Mouse (Mus musculus) adrenal gland, postnatal 25 days (tissue): ENCODE measurements at regions not wholly inside any gene's neighbourhood (a gene's known extent, or its start where the extent isn't known, plus 50 kb on each side); places are given as distances from the start of the nearest gene placed in this dataset.

Source experiments
- DNase-seq: peaks from one replicate; pipeline ENCODE4 v3.0.0; 2021; ENCODE audit warnings: mixed read lengths

GRCm38 (mm10) chr12:107844631-107845030, 158.8 kb downstream of the Bcl11b start:
- no peak for DNase-seq

- no peak for DNase-seq
These were observed 152.8 kb downstream of the Bcl11b start for GRCm38 (mm10) chr12:107850591-107850990.

- no peak for DNase-seq
These were observed 150.5 kb downstream of the Bcl11b start for GRCm38 (mm10) chr12:107852921-107853320.

- DNase-seq: no peak
These were observed 147.9 kb downstream of the Bcl11b start for GRCm38 (mm10) chr12:107855547-107855946.

- DNase-seq: no peak
These were observed 146.9 kb downstream of the Bcl11b start for GRCm38 (mm10) chr12:107856421-107857043.

GRCm38 (mm10) chr12:107858536-107859280, 144.7 kb downstream of the Bcl11b start:
- DNase-seq: no peak

GRCm38 (mm10) chr12:107859750-107860149, 143.7 kb downstream of the Bcl11b start:
- no peak for DNase-seq

- no peak for DNase-seq
These were observed 143.0 kb downstream of the Bcl11b start for GRCm38 (mm10) chr12:107860358-107860757.
